Mouse (Mus musculus): ENCODE measurements around the gene Fam3b. TPM values are rescaled to one million over a fixed set of nuclear protein-coding genes. Genes with fewer than 3 reads are reported as not detected.

The Fam3b gene
- polyA plus RNA-seq (2021; fragmentation: Nextera tagmentation): not detected in 2 replicates
- long read RNA-seq, experiment 1: 0 reads
- long read RNA-seq, experiment 2: 0 reads

GRCm38 (mm10) chr16:97514099-97514940 lies at the start of gene Fam3b:
Gene Fam3b (minus strand): TSS chr16:97514816.

GRCm38 (mm10) chr16:97462481-97463181 lies 52.0 kb downstream of the Fam3b start, which contains the start of gene Mx1:
Gene Mx1 (minus strand): TSS chr16:97462907.

Other genes starting within 250 kb of the Fam3b start
- 3.6 and 4.8 TPM in 2 replicates for gene Bace2, start 158.1 kb downstream of the Fam3b start, polyA plus RNA-seq (2021; fragmentation: Nextera tagmentation)
- 0.49 TPM in 1 of 2 replicates, not detected in the other for gene Mx1, start 51.9 kb downstream of the Fam3b start, polyA plus RNA-seq (2021; fragmentation: Nextera tagmentation)
- 0.05 and 0.23 TPM in 2 replicates for gene Tmprss2, start 96.4 kb upstream of the Fam3b start, polyA plus RNA-seq (2021; fragmentation: Nextera tagmentation)
- 0.34 and 0.59 TPM in 2 replicates for gene Ripk4, start 249.0 kb upstream of the Fam3b start, polyA plus RNA-seq (2021; fragmentation: Nextera tagmentation)

All from layer of hippocampus, adult 6 months (tissue).